Mouse (Mus musculus): ENCODE results near the gene Fam208a.

GRCm38 (mm10) chr14:27391776-27392308 is 36.8 kb upstream of the Fam208a start:
- TF ChIP-seq CTCF (IDR thresholded peaks at IDR 0.05; ENCODE audit: low read depth, low read length) (no peak), POLR2A (IDR thresholded peaks at IDR 0.05; ENCODE audit: insufficient read depth, low read length) (no peak)
